Mouse (Mus musculus): ENCODE data around the gene Tbl3.
A peak's percentile ranks its signal among the peaks of the same experiment; 100 is the strongest.
"Not testable (repeated sequence)": the region's sequence is repeated elsewhere in the genome, so short reads cannot be mapped to it uniquely, and the experiment has no call there.

The Tbl3 gene

GRCm38 (mm10) chr17:24725637-24726390 lies 18.4 kb upstream of the Tbl3 start:
- no peak for DNase-seq

DNA sequence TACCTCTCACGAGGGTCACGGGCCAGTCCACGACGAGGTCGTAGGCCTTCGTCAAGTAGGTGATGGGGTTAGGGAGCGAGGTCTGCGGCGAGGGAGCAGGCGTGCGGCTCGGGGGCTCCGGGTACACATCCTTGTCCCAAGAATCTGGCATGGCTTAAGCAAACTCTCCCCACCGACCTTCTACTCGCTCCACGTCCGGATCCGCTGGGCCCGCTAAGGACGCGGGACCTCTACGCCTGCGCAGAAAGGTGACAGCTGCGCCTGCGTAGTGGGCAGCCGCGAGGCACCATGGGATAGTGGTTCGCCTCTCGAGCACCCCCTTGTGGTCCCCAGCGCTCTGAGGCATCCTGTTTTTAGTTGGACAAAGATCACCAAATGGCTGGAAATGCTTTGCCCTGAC lies 16.7 kb upstream of the Tbl3 start, which contains the start of gene Ndufb10:
TSS of gene Ndufb10 (minus strand) at position 295 of the 400 bp plus-strand sequence.
- DNase-seq: peak; percentile 98 to 99

DNA sequence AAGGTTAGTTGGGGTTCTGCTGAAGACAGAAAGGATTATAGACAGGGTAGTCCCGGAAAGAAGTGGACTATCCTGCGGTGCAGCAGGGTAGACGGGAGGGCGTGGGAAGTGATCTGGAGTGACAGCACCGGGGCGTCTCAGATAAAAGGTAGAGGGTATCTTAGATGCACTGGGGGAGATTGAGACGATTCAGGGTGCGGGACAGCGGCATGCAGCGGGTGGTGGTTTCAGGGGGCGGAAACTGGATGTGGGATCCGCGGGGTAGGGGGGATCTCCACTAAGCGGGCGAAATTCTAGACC lies 16.4 kb upstream of the Tbl3 start:
- peak in 1 of 2 experiments; percentile 28 for DNase-seq

GRCm38 (mm10) chr17:24723122-24723880 lies 15.8 kb upstream of the Tbl3 start:
- DNase-seq: no peak

- DNase-seq: no peak
Measured at GRCm38 (mm10) chr17:24722220-24722924, 14.9 kb upstream of the Tbl3 start.

GRCm38 (mm10) chr17:24721383-24721955 lies 14.0 kb upstream of the Tbl3 start:
- not testable (repeated sequence) for DNase-seq

DNA sequence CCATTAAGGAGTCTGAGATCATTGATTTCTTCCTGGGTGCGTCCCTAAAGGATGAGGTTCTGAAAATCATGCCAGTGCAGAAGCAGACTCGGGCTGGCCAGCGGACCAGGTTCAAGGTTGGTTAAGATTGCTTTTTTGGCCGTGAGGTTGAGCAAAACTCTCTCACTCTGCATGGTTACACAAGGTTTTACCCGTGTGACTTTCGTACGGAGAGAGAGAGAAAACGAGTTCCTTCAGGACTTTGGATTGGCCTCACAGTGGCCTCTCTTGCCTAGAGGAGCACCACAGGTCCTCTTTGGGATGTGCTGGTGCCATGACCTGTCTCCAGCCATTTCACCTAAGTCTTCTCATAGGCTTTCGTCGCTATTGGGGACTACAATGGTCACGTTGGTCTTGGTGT lies 13.2 kb upstream of the Tbl3 start:
- DNase-seq: not testable (repeated sequence)

GRCm38 (mm10) chr17:24719494-24720222 lies 12.2 kb upstream of the Tbl3 start:
- peak; percentile 97 to 98 for DNase-seq

- not testable (repeated sequence) for DNase-seq
Measured at GRCm38 (mm10) chr17:24718938-24719337, 11.5 kb upstream of the Tbl3 start.

DNA sequence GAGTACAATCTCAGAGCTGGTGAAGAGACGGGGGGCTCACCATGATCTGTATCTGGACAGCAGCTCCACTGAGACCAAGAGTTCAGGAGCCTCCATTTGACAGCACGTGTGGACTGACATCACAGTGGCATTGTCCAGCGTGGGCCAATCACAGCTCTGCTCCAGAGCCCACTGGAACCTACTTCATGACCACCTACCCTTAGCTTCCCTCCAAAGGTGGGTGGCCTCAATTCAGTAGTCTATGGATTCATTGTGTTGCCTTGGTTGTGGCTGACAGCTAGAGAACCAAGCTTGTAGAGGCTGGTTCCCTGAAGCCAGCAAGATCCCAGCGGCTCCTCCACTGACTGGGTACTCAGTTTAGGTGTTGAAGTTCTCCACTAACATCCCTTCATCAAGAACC lies 10.5 kb upstream of the Tbl3 start, which contains the start of the genes Rnf151 and Rps2:
TSS of gene Rnf151 (minus strand) at position 121 of the 400 bp plus-strand sequence.
TSS of gene Rps2 (plus strand) at position 174 of the 400 bp plus-strand sequence.
- no peak for DNase-seq

GRCm38 (mm10) chr17:24716166-24716682 lies 8.8 kb upstream of the Tbl3 start:
- no peak for DNase-seq

- no peak for DNase-seq
Measured at GRCm38 (mm10) chr17:24715556-24715955, 8.1 kb upstream of the Tbl3 start.

DNA sequence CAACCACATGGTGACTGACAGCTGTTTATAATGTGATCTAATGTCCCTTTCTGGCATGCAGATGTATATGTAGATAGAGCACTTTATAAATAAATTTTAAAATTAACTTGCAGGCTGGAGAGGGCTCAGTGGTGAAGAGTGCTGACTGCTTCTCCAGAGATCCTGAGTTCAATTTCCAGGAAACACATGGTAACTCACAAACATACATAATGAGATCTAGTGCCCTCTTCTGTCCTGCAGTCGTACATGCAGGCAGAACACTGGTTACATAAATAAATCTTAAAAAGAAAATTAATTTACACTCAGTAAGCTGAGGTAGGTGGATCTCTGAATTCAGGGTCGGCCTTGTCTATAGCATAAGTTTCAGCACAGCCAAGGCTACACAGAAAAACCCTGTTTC lies 1.2 kb upstream of the Tbl3 start:
- no peak for DNase-seq

GRCm38 (mm10) chr17:24707801-24708425 lies 453 bp upstream of the Tbl3 start:
- no peak for DNase-seq

GRCm38 (mm10) chr17:24705821-24706220 lies 1.6 kb downstream of the Tbl3 start:
- no peak for DNase-seq

DNA sequence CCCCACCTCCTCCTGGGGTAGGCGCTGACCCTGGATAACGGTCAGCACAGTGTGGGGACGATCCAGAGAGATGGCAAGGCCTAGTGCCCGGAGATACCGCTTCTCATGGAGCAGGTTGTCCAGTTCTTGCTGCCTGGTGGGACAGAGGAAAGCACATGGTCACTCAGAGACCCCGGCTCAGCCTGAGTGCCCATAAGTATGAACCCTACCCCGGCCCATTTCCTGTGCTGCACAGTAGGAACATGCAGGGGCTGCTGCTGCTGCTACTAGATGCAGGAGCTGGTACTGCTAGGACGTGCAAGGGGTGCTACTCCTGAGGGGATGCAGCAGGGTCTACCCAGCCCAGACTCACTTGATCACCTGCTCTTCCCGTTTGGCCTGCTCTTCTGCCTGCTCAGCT lies 6.2 kb downstream of the Tbl3 start:
- no peak for DNase-seq

- no peak for DNase-seq
Measured at GRCm38 (mm10) chr17:24699473-24699872, 8.0 kb downstream of the Tbl3 start.

DNA sequence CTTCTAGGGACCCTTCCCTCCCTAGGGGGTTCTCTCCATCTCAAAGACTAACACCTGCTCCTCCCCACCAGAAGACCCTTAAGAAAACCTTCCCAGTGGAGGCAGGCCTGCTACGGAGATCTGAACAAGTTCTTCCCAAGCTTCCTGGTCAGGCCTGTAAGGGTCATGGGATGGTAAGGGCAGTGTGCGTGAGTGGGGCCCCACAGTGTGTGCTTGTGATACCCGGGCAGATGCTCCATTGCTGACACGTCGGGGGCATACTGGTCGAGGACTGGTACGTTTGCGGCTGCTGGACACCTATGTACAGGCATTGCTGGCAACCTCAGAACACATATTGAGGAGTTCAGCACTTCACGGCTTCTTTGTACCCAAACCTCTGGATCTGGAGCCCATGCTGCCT lies 8.7 kb downstream of the Tbl3 start:
- no peak for DNase-seq

- no peak for DNase-seq
Measured at GRCm38 (mm10) chr17:24697985-24698384, 9.5 kb downstream of the Tbl3 start.

- DNase-seq: peak; percentile 78 to 90
Measured at GRCm38 (mm10) chr17:24696011-24696697, 11.3 kb downstream of the Tbl3 start, which contains the start of the genes Gfer and Noxo1. Gene Gfer (minus strand): TSS chr17:24696156. Gene Noxo1 (plus strand): TSS chr17:24696234.

Data from cerebellum, postnatal 36 days (tissue).